Mouse (Mus musculus) granulocyte monocyte progenitor cell, adult 5-6 weeks (primary cell): ENCODE measurements around the gene Furin. TPM values are rescaled to one million over a fixed set of nuclear protein-coding genes. Genes with fewer than 3 reads are reported as not detected.

ENCODE experiments used
- ATAC-seq: replicated peaks from 2 replicates; pipeline ENCODE4 v1.8.0; 2016; ENCODE audit warnings: mild to moderate bottlenecking, moderate TSS enrichment, inconsistent platforms; ENCODE audit not compliant: poor library complexity, severe bottlenecking
- total RNA-seq, 2 experiments: library from RNA; stranded (forward) in 1 of 2; stranded (reverse) in 1 of 2; fragments of 200-712, 200-1000 nt in 1 of 2; fragments of >200 nt in 1 of 2; fragmentation: Nextera tagmentation in 1 of 2; gene quantifications; 2 replicates each; pipeline ENCODE4 v1.2.3; 2014 to 2017

Furin gene
- total RNA-seq (2014; fragmentation: Nextera tagmentation), result 25.5 and 25.6 TPM in 2 replicates
- 5.0 and 10.1 TPM in 2 replicates for total RNA-seq (2017)

DNA sequence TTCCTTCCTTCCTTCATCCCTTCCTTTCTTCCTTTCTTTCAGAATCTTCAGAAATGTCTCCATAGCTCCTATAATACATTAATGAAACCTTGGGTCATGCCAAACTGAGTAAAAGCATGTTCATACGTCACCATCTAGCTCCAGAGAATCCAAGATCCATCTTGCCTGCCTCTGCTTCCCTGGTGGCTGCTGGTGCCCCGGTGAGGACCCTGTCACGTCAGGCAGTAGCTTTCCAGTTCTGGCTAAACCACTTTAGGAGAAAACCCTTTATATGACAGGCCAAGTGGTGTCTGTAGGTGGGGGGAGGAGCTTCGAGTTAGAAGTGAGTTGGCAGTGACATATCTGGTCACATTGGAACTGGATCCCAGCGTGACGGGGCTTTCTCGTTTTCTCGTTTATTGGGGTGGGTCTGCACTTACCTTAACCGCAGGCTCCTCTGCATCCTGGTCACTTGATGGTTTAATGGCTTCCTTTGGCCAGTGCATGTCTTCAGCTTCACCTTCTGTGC, at the start of gene Furin:
Gene Furin, minus strand, starts transcription at position 249 of the 508 bp plus-strand sequence.
- ATAC-seq, result no peak

DNA sequence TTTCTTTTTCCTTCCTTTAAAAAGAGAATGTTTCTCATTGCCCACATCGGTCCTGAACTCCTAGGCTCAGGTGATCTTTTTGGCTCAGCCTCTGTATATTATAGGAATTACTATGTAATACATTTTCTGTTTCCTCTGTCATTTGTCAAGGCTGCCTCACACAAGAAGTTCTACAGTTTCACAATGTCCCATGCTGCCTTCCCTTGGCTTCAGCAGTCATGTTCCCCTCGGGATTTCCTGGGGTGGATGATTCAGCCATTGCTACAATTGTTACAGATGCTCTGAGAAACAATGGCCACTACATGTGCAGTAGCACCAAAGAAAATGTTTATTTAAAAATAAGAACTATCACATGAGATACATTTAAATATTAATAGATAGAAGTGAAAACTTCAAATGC, 49.5 kb upstream of the Furin start:
- ATAC-seq, result peak; percentile 59

DNA sequence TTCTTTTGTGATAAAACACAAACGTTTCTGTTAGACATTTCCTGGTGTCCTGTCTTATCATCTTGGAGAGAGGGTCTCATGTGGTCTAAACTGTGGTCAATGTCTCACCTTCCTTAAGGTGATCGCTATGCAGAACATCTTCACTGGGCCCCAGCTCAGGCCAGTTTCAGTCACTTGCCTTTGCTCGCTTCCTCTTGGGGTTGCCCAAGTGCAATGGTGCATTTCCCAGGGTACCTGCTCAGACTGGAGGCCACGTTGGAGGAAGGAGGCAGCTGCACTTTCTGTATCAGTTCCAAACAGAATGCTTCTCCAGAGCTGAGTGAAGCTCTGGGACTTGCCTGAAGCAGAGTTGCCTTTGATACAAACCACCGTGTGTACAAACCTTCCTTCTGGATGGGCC, 48.8 kb upstream of the Furin start:
- ATAC-seq, result 0 out of 2 replicates have a peak, but pooled peaks have one; percentile 12

DNA sequence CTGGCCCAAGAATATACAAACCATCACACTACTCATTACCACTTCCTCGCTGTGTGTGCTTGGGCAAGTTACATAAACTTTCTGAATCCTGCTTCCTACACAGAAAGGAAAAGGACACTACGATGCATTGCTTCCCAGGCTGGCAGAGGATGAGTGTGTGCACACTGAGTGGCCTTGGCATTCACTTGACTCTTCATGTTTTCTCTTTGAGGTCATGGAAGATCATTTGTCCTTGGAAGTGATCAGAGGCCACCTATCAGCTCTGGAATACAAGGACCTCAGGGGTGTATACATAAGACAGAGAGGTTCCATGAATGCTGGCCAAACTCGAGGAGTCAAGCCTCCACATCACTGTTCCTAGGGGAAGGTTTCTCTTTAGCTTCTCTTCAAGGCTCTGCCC, 47.9 kb upstream of the Furin start:
- ATAC-seq, result no peak

DNA sequence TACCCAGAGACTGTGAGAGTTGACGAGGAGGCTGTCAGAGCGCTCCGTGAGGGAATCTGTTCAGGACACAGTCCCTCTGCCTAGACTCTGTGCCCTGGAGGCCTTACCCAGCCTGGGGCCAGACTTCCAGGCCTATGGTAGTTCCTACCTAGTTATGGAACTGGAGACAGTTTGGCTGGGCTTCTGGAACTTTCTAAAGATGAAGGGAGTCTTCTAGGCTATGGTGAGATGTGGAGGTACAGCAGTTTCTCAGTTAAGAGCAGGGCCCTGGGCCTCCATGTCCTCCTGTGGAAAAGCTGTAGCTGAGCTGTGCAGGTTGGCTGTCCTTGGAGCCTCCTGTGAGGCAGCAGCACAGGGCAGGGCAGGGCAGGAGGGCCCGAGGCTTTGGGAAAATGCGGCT, 47.0 kb upstream of the Furin start:
- ATAC-seq, result no peak

DNA sequence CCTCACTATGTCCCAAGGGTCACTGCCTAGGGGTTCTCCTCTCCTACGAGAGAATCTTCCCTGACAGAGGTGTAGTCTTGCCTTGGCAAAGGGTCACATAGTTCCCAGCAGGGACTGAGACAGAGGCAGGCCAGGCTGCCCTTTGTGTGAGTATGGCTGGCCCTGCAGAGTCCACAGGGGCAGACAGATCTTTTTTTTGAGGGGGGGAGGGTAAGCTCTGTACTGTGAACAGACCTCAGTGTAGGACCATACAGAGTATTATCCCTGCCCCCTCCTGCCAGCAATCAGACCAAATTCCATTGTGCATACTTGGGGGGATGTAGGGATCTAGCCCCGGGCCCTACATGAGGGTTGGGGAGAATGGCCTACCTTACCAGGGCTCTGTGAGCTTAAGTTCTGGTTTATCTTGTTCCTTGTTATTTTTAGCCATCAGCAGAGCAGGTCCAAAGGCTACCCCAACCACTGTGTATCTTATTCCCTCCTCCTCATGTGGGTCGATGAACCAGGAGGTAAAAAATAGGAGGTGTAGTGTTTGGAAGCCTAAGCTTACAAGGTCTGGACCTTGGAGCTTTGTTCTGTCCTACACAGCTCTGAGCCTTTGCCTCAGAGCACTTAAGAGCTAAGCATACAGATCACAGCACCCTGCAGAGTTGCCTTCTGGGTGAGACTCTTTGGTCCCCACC, 46.5 kb upstream of the Furin start:
- no peak for ATAC-seq

DNA sequence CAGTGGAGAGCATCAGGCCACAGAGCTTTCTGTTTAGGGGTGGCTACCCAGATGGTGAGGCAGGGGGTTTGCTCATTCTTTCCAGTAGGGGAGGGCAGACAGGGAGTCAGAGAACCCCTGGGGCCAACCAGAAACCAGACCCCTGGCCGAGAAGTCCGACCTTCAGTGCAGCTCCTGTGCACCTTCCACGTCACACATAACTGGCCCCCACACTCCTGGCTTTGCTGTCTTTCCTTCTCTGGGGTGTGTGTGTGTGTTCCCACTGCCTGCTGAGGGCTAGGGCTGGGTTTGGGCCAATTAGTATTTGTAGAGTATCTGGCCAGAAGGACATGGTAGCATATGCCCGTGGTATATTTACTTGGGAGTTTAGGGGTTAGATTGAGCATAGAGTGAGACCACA, 45.1 kb upstream of the Furin start:
- ATAC-seq, result no peak

DNA sequence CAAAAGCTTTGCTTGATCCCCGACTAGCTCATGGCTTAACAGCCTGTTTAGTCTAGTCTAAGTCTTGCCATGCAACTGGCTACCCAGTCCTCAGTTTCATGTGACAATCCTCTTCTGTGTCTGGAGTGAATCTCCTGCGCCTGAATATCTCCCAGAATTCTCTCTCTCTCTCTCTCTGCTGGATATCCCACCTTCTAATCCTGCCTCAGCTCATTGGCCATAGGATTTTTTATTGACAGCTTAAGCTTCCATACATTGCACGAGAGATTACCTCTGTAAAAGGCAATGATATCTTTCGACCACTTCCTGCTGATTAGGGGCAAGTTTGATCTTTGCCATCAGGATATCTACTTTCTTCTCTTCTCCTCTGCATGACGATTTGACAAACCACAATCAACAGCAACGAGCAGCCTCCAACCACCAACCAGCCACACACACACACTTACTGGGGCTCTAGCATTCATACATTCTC, 44.4 kb upstream of the Furin start:
- no peak for ATAC-seq

DNA sequence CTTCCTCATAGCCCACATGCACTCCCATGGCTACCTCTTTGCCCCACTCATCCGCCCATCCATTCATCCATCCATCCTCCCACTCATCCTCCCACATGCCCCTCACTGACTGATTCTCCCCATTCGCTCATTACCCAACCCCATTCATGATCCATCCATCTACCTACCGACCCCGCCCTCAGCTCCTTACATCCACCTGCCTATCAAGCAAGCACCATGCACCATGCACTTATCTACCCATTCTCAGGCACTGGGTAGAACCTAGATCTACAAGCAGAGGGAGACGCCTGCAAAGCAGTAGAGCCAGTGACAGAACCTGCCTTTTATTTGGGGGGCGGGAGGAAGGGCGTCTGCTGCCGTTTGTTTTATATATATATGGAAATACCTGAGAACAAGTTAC, 42.1 kb upstream of the Furin start:
- ATAC-seq, result no peak

DNA sequence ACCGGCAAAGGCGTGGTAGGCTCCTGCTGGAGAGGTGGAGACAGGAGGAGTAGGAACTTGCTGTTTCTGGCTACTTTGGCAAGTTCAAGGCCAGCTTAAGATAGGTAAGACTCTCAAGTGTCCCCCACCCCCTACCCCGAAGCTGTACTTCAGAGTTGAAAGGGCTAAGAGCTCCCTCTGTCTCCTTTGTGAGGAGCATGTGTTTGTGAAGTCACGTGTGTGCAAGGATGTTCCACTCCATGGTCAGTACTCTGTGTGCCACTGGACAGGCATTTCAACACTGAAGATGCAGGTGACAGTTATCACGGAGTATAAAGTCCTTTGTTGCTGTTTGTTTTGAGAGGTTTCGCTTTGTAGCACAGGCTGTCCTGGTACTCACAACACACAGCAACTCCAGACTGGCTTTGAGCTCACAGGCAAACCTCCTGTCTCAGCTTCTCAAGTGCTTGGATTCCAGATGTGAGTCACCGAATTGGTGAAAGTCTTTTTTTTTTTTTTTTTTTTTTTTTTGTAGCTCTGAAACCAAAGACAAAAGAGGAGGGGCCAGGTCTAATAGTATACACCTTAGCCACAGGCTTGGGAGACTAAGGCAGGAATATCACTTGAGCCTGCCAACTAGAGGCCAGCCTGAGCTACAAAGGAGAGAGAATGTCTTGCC, 41.1 kb upstream of the Furin start:
- ATAC-seq, result no peak

DNA sequence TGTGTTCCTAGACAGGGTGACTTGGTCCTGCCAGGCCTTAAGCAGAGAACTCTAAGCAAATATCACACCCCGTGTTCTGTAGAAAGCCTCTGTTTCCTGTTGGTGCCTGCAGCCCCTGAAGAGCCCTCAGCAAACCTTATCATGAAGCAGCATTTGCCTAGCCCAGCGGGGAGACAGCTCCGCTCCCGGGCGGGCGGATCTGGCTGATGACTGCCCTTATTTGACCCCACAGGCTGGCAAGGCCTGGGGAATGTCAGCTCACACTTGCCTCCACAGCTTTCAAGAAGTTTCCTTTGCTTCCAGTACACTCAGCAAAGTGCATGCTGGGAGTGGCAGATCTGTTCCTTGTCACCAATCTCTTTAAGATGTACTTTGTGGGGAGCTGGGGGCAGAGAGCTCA, 40.3 kb upstream of the Furin start:
- peak; percentile 34; the same call in 1 of the 2 replicates for ATAC-seq

DNA sequence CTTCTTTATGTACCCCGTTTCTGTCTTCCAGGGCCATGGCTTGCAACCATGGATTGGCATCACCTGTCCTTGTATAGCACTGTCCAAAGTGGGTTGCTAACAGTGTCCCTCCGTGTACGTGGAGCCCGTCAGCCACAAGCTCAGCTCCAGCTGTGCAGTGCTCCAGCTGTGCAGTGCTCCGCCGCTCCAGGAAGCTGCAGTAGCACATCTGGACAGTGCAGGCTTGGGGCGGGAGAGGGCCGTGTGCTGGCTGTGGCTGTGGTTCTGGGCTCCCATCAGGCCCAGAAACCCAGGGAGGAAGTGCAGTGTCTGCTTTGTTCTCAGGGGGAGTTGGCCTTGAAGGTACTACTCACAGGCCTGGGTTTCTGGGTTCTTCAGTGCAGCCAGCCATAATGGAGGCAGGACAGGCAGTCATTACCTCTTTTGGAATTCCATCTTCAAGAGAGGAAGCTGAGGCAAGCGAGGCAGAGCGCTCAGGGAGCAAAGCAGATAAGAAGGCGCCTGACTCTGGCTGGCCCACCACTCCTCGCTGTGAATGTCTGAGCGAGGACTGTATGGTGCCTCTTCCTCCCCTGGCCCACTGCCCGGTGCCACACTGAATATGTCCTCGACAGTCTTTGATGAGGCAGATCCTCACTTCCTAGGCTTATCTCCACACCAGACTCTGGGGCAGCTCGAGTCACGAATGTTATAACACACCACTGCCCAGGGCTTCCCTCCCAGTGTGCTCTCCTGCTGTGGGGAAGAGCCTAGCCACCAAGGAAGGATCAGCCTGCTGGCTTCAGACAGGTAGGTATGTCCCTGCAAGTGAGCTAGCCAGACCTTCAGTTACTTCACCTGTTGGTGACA, 39.4 kb upstream of the Furin start:
- ATAC-seq, result peak; percentile 48; the same call in 1 of the 2 replicates

DNA sequence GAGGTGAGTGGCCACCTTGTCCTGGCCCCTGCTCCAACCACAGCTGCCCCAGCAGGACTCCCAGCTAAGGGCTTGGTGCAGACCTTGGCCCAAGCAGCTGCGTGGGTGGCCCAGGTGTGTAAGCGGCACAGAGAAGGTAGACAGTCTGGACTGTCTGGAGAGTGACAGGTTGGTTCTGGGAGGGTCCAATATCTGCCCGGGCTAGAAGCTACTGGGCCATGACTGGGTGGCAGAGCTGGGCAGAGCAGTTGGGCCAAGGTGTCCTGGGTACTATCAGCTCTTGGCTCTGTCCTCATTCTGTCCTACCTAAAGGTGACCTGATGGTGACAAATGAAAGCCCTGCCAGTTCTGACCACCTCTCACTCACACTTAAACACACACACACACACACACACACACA, 37.9 kb upstream of the Furin start:
- no peak for ATAC-seq

DNA sequence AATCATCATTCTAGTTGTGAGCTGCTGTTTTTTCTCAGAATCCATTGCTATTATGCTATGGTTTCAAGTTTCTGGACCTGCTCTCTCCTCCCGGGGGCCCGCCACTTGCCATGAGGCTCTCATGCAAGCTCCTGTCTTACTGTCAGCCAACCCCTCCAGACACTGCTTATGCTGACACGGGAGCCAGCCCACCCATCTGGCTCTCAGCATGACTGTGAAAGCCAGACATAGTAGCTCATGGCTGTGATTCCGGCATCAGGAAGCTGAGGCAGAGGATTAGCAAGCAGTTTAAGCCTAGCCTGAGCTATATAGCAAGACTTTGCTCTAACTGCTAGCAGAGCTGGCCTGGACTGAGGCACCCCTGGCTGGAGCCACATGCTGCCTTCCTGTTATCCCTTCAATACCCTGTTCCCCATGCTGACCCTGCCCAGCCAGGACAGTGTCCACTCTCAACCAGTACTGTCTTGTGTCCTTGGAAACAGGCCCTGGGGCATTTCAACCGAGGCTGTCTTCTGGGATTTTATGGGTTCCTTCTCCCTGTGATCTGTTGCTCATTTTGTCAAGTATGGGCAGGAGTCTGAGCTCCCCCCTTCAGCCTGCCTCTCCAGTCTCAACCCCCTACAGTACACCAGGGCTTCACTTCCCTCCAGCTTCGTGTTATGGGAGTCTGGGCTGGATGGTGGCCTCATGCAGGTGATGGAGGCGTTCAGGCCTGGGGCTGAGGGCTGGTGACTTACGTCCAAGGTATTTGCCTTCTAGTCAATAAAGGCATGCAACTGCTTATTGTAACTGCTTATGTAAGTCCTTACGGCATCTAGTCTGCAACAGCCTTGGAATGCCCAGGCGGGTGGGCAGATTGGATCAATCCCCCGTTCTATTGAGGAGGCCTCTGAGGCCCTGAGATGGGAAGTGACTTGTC, 37.0 kb upstream of the Furin start:
- ATAC-seq, result no peak

DNA sequence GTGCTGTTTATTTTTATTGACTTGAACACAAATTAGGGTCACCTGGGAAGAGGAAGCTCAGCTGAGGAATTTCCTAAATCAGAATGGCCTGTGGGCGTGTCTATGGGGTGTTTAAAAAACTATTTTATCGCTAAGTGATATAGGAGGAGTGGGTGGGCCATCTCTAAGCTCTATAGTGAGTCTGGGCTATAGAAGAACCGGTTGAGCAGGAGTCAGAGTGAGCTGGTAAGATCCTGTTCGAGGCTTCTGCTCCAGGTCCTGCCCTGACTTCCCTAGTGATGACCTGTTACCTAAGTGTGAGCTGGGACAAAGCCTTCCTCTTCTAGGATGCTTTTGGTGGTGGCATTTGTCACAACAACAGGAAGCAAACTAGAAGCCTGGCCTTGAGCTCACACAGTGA, 35.4 kb upstream of the Furin start:
- no peak for ATAC-seq

DNA sequence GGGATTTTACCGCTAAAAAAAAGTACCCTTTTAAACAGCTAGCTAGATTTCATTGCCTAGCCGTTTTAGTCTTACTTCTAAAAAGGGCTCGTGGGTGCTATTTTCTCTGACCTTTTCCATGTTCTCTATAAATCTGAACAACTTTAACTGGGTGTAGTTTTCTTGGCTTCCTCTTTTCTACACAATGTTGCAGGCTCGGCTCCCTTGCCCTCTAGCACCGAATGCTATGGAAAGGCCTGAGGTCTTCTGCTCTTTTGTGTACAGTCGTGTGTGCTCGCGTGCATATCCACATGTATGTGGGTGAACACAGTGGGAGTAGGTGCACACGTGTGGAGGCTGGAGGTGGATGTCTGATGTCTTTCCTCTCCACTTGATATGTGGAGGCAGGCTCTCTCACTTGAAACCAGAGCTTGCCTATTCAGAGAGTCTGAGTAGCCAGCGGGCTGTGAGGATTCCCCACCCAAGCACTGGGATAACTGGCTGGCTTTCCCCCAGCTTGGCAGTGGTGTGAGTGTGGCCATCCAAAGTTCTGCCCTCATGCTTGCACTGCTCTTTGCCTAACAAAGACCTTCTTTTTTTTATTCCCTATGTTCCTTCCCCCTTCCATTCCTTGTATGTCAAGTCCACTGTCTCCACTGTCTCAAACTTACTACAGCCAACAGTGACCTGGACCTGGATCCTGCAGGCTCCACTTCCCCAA, 34.7 kb upstream of the Furin start:
- ATAC-seq, result no peak

DNA sequence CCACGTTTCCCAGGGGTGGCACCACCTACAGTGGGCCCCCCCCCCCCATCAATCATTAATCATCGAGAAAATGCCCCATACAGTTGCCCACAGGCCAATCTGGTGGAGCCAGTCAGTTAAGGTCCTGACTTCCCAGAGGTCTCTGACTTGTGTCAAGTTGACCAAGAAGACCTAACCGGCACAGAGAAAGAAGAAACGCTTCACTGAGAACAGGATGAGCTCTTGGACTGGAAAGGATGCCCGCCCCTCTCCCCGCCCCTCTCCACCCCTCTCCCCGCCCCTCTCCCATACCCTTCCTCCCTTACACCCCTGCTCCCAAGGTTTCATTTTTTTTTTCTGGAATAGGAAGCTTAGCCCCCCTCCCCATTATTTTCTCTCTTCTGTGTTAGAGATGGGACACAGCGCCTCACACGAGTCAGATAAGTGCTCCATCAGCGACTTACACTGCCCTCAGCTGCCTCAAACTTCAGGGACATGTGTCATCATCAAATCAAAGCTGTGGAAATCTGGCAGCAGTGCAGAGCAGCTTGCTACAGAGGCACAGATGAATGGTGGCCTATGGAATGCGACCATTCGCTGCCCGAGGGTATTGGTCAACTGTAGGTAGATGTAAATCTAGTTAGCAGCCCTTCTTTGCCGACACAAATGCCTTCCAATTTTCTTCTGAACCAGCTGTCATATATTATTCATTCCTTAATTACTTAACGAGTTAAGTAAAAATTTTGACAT, 34.0 kb upstream of the Furin start:
- ATAC-seq, result no peak

DNA sequence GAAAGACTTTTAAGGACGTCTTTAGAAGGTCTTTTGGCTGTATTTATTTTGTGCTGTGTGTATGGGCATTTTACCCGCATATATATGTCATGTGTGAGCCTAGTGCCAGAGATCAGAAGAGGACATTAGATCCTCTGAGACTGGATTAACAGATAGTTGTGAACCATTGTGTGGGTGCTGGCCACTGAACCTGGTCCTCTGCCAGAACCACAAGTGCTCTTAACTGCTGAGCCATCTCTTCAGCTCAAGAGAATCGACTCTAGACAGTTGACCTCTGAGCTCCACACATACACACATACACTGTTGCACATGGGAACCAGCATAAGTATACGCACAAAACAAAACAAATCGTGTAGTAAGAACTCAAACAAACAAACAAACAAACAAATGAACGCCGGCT, 31.3 kb upstream of the Furin start:
- ATAC-seq, result no peak

DNA sequence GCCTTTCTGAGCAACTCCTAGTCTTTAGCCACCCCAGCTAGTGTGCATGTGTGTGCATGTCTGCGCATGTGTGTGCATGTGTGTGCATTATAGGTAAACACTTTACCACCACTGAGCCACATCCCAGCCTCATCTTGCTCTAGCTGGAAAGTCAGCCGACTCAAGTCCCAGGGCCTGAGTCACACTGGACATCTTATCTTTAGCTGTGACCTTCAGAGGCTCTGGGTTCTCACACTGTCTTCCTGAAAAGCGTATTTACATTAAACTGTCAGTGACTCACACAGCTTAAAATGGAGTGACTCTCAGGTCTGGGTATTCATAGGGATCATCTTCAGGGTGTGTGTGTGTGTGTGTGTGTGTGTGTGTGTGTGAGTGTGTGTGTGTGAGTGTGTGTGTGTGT, 30.4 kb upstream of the Furin start:
- ATAC-seq, result no peak
